Mouse (Mus musculus) liver, adult 2 months (tissue): ENCODE measurements around the gene Arid2.

Experiments used
- CTCF ChIP-seq: fragments of 200-500 bp; IDR thresholded peaks from 2 replicates; pipeline ENCODE4 v1.5.1; 2011; ENCODE audit warnings: low read depth, low read length, control low read depth
- POLR2A ChIP-seq: fragments of 200-500 bp; IDR thresholded peaks from 2 replicates; pipeline ENCODE4 v1.6.1; 2011; ENCODE audit warnings: low read length, control low read depth; ENCODE audit not compliant: insufficient read depth; ENCODE audit errors: extremely low read depth

DNA sequence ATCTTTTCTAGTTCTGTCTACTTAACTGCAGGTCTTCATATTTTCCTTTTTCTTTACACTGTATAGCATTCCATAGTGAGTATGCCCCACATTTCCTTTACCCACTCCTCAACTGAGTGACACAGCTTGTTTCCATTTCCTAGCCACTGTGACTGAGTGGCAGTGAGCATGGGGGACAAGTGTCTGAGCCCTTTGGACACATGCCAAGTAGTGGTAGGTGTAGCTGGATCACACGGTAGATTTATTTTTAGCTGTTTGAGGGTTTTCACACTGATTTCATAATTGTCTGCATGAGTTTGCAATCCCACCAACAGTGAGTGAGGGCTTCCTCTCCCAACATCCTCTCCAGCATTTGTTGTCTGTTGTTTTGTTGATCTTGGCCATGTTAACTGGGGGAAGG lies 28.3 kb downstream of the Arid2 start:
- TF ChIP-seq CTCF = no peak
- TF ChIP-seq POLR2A = no peak
